Mouse (Mus musculus): ENCODE results near the gene Arrdc3.
"Not testable (repeated sequence)": the region's sequence is repeated elsewhere in the genome, so short reads cannot be mapped to it uniquely, and the experiment has no call there.

Gene Arrdc3

DNA sequence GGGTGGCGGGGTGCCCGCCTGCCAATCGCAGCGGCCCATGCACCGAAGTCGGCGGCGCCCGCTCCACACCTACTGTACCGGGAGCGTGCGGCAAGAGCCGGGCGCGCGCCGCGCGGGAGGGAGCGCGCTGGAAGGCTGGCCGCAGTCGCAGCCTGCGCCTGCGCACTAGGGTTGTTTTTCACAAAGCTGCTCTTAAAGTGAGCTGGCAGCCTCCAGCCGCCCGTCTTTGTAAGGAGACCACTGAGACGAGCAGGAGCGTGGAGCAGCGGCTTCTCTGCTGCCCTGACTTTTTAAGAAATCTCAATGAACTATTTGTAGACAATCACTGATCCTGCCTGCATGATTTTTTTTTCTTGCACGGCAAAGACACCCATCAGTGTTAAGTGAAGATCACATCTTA lies at the start of gene Arrdc3:
Arrdc3 (plus strand) TSS at position 195 of the 400 bp plus-strand sequence.
- peak; percentile 96 for DNase-seq (ENCODE audit: low spot score)

DNA sequence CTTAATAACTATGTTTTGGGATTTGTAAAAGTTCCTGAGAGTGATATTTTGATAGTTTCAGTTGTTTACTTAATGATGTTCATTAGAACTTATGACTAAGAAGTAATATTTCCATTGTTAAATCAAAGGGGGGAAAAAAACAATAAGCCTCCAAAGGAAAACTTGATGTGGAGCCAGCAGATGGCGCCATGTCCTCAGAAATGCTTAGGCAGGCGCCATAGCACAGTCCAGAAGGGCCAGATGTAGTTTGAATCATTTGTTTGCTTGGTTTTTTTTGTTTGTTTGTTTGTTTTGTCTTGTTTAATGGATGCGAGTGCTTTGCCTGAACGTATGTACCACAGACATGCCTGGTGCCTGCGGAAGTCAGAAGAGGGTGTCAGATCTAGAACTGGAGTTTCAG lies 21.0 kb upstream of the Arrdc3 start:
- DNase-seq (ENCODE audit: low spot score), result peak; percentile 36

DNA sequence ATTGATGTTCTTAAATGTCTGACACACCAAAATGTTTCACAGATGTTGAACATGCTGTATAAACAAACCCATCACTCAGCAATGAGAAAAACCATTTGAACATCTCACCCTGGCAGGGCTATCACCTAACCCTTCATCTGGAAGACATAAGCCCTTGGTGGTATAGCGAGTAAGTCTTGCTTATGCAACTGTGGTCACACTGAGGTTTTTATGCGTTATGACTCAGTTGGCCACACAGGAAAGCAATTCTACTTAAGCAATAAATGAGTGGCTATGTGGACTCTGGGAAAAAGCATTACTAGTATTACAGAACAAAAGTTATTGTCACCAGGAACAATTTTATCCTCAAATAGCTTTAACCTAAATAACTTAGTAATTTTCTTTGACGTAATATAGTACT lies 19.0 kb upstream of the Arrdc3 start:
- DNase-seq (ENCODE audit: low spot score), result no peak

DNA sequence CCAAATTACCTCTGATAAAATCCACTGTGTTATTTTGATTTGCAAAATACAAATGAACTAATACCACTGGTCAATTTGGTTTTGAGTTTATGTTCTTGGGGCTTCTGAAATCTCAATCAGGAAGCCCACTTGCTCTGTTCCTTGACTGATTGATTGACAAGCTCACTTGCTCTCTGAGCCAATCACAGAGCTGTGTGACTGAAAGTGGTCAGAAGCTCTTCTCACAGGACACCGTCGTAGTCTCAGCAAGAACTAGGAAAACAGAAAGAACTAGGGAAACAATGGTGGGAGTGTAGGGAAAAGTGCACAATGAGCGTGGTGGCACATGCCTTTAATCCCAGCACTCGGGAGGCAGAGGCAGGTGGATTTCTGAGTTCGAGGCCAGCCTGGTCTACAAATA lies 8.1 kb upstream of the Arrdc3 start:
- no peak for DNase-seq (ENCODE audit: low spot score)

DNA sequence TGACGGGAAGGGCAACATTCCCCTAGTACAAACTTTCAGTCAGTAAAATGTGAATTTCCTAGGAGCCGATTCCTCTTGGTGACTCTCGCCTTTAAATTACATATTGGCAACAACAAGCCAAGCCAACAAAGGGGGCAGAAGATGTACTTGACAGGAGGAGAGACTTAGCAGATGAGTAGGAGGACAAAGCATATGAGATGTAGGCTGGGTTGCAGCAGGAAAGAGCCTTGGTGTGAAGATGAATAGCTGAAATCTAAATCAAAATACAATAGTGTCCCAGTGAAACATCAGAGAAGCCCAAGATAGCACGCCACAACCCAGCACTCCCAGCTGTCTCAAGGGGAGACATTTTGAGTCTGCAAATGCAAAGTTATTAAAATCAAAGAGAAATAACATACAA lies 2.4 kb upstream of the Arrdc3 start:
- no peak for DNase-seq (ENCODE audit: low spot score)

DNA sequence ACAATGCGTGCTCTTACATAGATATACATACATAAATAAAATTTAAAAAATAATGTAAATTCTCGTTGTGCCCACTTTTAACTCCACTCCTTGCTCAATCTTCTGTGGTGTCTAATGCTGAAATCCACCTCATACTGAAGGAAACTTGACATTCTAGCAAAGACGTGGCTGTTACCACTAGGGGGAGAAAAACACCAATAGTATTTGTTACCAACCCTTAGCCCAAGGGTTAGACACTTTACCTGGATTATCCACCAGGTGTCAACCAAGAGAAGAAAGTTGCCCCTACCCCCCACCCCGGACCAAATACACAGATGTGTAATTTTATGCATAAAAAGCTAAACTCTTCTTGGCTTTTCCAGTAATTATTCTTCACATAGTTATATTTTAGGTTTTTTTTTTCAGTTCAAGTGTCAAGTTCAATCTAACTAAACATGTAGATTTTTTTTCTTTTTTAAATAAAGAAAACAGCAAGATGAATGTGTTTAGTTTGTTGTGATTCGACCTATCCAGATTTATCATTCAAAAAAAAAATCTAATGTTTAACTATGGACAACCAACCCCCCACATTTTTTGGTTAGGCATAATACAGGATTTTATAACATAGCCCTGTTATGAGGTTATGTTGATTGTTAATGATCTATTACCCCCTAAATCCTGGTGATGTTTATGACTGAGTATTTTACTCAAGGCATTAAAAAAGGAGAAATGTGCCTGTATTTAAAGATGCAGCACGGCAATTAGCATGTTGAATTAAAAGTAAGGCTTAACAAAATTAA lies 1.3 kb upstream of the Arrdc3 start:
- DNase-seq (ENCODE audit: low spot score), result no peak

DNA sequence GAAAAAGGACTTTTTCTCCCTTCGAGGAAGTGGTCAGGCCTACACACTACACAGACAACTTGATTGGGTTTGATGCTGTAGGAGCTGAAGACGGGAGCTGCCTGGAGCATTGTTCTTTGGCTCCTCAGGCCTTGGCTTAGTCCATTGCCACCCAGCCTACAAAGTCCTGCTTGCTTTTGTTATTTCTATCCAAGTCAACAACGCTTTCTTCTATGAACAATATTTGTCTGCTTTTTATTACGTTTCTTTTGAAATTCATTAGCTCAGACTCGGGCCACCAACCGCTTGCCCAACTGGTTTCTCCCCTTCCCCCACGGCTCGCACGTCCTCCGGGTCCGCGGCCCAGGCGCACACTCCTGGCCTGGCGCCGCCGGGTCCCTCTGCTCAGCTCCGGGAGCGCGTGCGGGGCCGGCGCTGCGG lies 458 bp upstream of the Arrdc3 start:
- no peak for DNase-seq (ENCODE audit: low spot score)

DNA sequence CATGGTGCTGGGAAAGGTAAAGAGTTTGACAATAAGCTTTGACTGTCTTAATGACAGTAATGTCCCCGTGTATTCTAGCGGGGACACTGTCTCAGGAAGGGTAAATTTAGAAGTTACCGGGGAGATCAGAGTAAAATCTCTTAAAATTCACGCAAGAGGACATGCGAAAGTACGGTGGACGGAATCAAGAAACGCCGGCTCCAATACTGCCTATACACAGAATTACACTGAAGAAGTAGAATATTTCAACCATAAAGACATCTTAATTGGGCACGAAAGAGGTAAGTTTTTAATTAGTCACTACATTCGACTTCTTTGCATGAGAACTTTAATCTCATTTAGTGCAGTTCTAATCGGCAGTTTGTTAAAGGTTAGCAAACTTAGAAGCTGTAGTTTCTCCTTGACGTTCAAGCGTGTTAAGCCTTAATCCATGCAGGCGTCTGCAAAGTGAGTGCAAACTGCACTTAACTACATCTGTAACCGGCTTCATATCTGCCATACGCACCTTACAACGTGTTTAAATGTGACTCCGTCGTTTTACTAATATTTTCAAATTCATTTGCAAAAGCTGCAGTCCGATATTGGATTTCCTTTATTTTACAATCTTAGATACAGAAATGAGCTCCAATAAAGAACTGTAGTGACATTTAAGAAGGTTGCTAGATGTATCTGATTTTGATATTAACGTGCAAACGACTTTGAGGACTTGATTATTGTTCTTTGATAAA lies 629 bp downstream of the Arrdc3 start:
- peak; percentile 4 for DNase-seq (ENCODE audit: low spot score)

DNA sequence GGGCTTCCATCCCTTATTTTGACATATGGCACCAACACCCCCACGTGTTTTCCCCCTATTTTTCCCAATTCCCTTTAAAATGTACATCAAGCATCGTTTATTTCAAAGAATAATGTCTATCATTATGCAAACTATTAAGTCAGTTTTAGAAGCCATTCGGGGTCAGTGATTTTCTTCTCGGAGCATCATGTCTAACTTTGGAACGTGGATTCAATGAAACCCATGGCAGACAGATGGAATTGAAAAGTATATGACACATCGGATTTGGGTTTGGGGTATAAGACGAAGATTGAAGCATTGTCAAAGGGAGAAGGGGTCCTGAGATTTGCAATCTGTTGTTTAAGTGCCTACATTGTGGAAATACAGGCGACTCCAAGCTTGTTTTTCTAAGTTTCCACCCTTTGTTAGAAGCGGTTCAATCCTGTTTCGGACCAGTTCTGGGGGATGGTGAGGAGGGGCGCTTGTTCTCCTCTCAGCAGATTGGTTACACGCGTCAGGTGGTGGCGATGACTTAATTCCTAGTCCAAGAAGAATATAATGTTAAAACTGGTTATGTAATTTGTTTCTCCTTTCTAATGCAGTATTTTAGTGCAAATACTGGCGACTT lies 1.3 kb downstream of the Arrdc3 start:
- peak; percentile 26 for DNase-seq (ENCODE audit: low spot score)

DNA sequence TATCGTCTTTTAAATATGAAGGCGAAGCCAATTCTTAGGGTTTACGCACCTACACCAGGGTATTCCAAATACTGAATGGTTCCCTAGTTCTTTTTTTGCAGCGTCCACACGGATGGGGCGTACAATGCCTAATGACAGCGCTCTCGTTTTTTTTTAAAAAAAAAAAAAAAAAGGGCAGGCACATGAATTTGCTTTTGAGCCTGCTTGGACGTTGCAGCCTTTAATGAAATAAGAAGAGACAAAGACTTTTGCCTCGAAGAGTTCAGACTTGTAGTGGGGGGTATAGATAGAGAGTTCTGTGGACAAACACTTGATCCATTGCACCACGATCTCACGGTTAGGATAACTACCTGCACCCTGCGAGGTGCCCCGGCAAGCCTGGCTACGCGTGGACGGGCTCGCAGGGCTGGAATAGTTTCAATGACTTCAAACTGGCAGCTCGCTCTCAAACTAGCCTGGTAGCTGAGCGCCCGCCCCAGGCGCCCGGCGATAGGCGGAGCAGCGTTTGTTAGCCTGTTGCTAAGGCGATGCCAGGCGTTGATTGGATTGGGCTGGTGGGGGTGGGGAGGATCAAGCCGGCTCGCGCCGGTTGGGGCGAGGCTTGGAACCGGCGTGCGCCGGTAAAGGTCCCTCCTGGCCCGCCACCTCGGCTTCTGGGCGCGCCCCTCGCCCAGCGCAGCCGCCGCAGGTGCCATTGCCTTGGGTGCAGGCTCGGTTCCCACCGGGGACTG lies 2.1 kb downstream of the Arrdc3 start:
- peak; percentile 71 for DNase-seq (ENCODE audit: low spot score)

DNA sequence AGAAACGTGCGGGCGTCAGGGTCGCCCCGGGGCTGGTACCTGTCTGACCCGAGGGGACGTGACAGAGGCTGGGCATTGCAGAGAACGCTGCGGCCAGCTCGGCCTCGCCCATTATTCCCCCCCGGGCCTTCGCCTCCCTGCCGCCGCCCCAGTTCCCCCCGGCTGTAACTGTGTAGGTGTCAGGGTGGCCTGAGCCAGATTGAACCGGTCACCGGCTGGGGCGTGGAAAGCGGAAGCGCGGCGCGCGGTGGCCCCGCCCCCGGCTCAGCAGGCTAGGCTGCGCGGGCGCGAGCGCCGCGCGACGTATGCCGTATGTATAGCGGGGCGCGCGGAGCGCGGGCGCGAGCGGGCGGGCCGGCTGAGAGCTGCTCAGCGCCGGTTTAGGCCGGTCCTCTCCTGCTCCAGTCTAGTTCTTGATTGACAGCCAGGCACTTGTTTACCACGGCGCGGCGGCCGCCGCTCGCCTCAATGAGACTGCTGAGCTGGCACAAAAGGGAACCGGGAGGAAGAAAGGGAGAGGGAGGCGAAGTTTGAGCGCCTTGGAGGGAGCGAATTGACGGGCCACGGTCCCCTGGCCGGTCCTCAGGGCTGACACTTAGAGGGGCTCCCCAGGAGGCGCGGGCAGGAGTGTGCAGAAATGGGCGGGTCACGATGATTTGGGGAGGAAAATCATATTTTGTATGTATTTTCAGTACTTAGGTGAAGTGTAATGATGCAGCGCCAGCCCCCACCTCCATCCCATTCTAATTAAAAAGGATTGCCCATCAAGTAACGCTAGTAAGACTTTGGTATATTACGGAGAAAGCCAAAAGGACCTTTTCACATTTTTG lies 2.9 kb downstream of the Arrdc3 start:
- DNase-seq (ENCODE audit: low spot score), result peak; percentile 78

DNA sequence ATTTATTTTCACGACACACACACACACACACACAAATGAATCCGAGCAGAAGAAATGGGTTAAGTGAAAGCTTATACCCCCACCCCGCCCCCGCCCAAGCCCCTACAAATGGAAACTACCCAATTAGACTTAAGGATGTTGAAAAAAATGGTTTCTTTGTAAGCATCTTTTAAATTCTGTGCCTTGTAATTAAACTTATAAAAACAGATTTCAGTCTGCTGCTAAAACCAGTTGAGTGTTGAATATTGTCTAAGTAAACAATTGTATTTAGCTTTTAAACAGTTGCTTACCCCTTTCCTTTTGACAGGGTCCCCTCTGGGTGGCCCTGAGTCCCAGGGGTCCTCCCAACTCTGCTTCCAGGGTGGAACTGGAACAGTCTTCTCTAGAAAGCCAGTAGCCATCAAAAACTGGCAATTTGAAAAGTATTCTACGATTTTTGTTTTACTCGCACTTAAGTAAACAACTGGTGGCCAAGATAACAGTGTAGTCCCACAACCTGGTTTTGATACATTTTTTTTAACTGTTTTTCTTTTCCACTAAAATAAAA lies 3.6 kb downstream of the Arrdc3 start:
- no peak for DNase-seq (ENCODE audit: low spot score)

DNA sequence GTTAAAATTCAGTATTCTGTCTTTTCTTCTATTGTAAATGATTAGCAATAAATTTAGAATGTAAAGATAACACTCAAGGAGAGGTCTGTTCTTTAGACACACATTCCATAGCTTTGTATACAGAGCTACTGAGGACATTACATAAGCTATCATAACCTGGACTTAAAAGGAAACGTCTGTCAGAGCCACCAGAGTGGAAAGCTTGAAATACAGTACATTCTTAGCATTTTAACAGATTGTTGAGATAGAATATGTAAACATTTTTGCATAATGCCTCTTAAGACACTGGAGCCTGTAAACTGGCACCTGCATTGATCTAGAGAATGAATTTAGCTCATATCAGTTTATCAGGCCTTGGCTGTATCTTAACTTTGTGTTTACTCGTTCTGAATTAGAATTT lies 4.7 kb downstream of the Arrdc3 start:
- DNase-seq (ENCODE audit: low spot score), result no peak

DNA sequence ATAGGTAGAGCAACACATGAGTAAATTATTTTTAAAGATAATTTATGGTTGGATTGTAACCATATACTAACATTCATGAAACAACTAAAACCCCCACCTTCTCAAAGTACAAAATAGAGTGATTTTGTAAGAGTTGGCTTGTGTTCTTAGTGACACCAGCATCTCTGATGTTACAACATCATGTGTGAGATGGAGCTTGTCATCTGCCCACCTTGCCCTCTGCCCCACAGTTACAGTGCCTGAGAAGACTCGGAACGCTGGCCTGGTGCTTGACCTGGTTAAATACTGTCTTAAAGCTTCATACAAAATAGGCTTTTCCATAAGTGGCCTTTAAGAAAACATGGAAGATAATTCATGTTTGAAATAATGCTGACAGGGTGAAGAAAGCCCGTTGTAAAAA lies 11.7 kb downstream of the Arrdc3 start:
- not testable (repeated sequence) for DNase-seq (ENCODE audit: low spot score)

DNA sequence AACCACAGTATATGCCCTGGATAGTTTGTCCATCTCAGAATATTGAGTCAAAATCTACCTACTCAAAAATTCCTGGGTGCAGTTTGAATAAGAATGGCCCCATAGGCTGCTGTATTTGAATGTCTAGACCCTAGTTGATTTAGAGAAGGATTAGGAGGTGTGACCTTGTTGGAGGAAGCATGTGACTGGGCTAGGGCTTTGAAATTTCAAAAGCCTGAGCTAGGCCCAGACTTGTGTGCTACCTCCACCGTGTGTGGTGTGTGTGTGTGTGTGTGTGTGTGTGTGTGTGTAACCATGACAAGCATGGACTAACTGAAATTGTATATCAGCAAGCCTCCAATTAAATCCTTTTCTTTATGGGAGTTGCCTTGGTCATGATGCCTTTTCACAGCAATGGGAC lies 14.2 kb downstream of the Arrdc3 start:
- no peak for DNase-seq (ENCODE audit: low spot score)

DNA sequence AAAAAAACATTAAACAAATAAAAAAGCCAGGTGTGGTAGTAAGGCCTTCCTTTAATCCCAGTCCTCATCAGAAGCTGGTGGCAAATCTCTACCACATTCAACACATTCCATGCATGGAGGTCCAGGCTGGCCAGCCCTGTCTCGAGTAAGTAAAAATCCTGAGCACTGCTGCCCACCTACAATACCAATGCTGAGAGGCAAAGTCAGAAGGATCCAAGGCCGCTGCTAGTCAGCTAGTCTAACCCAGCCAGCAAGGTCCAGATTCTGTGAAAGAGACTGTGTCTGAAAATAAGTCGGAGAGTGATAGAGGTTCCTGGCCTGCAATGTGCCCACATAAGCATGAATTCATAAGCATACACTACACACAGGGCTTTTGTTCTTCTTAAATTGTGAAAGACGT lies 14.9 kb downstream of the Arrdc3 start:
- DNase-seq (ENCODE audit: low spot score), result no peak

DNA sequence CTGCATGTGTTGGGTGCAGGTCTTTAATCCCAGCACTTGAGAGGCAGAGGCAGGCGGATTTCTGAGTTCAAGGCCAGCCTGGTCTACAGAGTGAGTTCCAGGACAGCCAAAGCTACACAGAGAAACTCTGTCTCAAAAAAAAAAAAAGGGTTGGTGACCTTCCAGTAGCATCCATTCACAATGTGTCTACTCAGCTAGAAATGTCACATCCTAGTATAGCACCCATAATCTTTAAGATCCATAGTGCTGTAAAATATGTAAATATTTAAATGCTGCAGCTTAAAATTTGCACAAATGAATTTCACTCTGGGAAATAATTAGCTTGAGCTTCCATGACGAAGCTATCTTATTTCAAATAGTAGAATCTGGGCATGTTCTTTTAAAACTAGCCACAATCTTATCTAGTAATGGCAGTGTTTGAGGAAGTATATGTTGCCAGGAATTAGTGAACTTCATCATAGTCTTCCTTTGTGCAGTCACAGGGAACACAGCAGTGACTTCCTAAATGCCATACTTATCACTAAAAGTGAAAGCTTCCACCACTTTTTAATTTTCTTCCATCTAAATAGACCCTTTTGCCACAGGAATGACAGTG lies 16.3 kb downstream of the Arrdc3 start:
- no peak for DNase-seq (ENCODE audit: low spot score)

DNA sequence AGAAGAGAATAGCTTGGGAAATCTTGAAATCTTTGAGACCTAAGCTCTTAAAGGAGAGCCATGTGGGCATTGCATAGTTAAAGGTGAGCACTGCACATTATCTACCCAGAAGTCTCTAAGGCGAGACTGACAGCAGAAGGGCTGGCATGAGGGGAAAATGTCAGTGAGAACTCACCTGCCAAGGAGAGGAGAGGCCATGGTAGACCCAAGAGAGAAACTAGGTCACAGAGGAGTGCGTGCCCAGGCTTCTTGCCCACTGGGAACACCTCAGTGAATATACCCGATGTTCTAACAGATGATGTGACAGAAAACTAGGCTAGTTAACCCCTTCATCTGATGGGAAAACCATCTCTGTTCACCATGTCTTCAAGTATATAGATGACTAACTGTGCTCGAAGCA lies 18.2 kb downstream of the Arrdc3 start:
- DNase-seq (ENCODE audit: low spot score), result no peak

DNA sequence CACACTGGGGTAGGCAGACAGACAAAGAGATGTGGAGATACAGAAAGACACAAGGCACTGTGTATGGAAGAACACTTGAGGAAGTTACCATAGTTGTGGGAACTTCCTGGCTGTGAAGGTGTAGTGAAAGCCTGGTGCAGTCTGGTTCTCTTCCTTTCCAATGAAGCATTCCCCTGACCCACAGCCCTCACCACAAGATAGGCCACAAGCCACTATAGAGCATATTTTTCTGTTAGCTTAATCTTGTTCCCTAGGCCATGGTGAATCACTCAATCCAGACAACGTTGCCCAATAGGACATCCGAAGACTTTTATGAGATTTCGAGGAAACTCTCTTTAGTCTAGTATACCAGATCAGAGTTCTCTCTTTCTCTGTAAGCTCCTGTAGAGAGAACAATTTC lies 19.6 kb downstream of the Arrdc3 start:
- DNase-seq (ENCODE audit: low spot score), result no peak

DNA sequence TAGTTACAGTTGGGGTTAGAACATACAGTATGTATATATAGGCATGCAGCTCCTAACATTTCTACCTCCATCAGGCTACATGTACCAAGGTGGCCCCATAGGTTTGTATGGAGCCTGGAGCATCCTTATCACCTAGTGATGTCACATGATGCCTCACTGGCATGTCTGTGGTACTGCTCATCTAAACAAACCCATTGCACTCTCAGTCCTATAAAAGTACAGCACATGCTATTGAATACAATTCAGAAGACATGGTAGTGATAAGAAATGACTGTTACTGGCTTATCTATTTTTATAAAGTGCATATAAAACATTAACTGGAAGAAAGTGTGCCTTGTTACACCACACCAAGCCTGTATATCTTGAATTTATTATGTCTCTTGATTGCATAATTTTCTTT lies 30.2 kb downstream of the Arrdc3 start:
- no peak for DNase-seq (ENCODE audit: low spot score)

DNA sequence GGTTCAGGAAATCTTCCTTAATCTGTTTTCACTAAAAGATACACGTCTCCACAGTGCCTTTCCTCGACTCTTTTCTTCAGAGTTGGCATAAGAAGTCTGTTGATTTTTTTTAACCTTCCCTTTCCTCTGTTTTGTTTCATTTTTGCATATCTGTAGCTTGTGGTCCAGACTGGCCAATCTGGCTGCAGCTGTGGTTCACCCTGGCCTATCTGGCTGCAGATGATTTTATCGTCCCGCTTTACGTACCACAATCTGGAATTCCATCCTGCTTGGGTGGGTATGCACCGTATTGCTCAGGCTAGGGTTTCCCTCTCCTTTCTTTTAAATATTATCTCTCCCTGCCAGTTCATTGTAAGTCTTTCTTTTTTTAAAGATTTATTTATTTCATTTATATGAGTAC lies 37.8 kb downstream of the Arrdc3 start:
- DNase-seq (ENCODE audit: low spot score), result no peak

Measured in ovary, postnatal 10 days (tissue).